Mouse (Mus musculus) heart, postnatal 25 days (tissue): ENCODE data around the gene Pafah2. TPM values are rescaled to one million over a fixed set of nuclear protein-coding genes. Genes with fewer than 3 reads are reported as not detected.

Source experiments
- DNase-seq: peaks from one replicate; pipeline ENCODE4 v3.0.0; 2022; ENCODE audit warnings: low spot score
- intact Hi-C: fragments of 180-260 bp; cut with DNase I; formaldehyde crosslinking; loops from one replicate; pipeline ENCODE4 v1.15.1; 2025
- total RNA-seq, 2 experiments: library from RNA; stranded (reverse); gene quantifications; 2 replicates each; pipeline ENCODE4 v1.2.3; 2021

Pafah2 gene
- total RNA-seq: 1 to 10 TPM; 7.6 to 9.2 TPM

DNA sequence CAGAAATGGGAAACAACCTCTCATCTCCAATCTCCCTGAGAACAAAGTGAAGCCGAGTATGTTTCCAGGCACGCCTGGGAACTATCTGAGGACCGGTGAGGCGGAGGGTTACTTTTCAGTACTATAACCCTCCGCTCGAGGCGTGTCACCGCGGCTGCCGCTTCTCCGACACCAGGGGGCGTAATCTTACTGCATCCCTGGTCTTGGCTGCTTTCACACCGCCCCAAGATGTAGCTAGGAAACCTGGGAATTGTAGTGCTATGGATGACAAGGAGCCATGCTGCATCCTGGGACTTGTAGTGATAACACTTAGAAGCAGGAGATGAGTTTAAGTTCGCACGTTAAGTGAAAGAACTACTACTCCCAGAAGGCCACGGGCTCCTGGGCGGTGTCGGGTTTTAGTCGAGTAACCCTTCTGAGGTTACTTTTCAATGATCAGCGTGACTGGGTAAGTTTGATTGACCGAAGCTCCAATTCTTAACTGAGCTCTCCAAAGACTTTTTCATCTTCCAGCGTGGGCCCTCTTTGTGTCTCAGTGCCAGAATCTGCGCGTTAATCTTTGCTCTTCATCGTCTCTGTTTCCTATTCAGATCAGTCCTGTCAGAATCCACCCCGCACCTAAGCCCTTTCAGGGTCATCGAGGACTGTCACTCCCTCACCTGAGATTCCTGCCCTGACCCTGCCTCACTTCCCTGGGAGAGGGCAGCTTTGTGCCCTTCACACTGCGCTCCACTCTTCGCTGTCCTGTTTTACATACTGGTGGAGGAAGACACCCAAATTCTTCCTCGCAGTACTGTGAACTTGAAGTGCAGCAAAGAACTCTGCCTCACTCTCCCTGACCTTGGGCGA, at the start of gene Pafah2:
TSS of gene Pafah2 (plus strand) at position 344 of the 849 bp plus-strand sequence.
- DNase-seq: peak; percentile 91
- intact Hi-C loops: loop anchor here (1.0 to 2.0 kb wide), 2 partner anchors 73 to 82 kb away; partner anchors contain the start of gene Stmn1

GRCm38 (mm10) chr4:134348078-134348477, 48.0 kb upstream of the Pafah2 start:
- intact Hi-C loops: no loop called here
- no peak for DNase-seq

- DNase-seq: no peak
- intact Hi-C loops: no loop called here
These were observed 47.6 kb upstream of the Pafah2 start for GRCm38 (mm10) chr4:134348545-134348944.

- intact Hi-C loops: no loop called here
These were observed 46.3 kb upstream of the Pafah2 start for GRCm38 (mm10) chr4:134349829-134350228.

DNA sequence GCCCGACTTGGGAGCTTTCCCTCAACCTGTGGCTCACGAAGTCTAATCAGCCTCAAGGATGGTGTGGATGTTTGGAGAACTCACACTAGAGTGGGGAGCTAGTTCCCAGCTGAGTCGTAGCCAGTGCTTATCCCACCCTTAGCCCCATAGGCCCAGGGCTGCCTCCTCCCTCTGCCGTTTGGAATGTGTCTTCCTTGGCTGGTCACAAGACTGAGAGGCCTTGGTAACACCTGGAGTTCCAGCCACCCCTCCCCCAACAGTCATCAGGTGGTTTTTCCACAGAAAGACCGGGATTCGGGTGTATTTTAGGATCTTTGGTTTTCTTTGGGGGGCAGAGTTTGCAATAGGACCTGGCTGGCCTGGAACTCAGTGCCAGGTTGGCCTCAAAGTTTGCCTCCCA, 45.5 kb upstream of the Pafah2 start:
- intact Hi-C loops: no loop called here
- no peak for DNase-seq

More at GRCm38 (mm10) chr4:134349829-134350228, 46.3 kb upstream of the Pafah2 start:
- DNase-seq: no peak

DNA sequence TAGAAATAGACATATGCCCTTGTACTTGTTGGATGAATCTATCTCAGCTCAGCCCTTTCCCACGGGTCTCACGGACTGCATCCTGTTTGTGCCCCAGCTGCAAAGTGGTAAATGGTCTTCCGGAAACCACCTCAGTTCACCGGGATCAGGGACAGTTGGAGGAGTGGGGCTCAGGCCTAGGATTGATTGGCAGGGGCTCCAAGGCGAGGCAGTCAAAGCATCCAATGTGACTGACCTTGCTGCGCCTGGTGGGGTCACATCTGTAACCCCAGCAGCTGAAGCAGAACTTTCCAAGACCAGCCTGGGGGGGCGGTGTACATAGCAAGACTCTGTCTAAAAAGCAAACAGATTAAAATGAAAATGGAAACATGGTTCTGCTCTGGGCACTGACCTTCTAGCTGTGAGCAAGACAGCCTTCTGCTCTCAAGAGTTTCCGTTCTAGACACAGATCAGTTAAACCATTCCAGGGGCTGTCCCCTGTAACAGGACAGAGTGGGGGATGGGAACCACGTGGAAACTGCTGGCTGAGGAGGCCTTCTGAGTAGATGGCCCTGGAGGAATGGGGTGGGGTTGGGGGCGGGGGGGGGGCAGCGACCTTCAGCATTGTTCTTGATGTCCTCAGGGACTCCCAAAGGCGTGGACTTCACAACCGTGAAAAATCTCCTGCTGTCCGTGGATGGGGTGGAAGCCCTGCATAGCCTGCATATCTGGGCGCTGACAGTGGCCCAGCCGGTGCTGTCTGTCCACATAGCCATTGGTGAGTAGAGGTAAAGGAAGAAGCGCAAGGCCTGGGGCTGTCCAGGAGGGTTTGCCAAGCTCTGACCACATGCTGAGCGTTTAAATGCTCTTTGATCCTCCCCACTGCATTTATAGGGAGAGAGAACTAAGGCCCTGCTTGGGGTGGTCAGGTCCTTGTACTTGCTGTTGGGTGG, 44.5 kb upstream of the Pafah2 start:
- no peak for DNase-seq
- intact Hi-C loops: no loop called here

DNA sequence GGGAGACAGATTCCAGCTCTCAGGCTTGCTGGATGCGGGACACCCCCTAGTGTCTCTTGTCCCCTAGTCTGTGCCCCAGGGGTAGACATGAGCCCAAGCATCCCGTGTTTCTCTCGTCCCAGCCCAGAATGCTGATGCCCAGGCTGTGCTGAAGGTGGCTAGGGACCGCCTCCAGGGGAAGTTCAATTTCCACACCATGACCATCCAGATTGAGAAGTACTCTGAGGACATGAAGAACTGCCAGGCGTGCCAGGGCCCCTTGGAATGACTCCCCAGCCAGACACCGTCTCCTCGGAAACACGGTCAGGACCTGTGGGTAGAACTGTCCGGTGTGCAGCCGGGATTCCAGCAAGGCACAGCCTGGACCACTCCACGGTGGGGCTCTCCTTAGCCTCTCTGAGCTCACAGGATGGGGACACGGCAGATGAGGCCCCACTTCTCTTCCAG, 43.8 kb upstream of the Pafah2 start:
- intact Hi-C loops: no loop called here
- no peak for DNase-seq

- intact Hi-C loops: no loop called here
- DNase-seq: no peak
These were observed 43.2 kb upstream of the Pafah2 start for GRCm38 (mm10) chr4:134352929-134353328.

DNA sequence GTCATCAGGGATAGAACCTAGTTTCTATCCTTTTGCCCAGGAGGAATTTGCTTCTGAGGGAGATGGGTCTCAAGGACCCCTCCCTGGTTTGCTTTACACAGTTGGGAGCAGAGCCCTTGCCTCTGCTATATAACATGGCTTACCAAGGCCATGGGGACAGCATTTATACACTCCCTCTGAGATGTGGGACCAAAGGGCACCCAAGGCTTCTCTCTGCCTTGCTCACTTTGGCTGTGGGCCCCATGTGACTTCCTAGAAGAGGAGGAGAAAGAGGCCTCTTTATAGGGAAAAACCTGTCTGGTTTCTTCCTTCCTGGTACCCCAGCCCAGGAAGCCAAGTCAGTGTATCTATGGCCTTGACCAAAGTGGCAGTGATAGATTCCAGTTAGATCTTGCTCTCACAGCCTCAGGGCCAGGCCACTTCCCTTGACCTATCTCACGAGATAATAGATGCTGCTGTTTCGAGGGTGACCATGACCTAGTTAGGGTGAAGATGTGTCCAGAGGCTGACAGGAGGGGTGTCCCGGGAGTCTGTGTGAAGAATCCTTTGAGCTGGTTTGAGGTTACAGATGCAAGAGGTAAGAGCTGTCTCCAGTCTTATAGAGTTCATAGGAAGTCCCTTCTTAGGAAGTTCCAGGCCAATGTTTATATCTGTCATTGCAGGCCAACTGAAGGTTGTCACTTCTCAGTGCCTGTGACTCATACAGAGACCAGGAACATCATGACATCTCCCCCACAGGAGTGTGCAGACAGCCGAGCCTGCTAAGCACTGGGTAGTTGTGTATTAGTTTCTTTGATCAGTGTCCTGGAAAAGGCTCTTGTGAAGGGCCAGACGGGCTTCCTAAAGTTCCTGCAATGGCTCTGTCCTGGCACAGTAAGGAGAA, 42.4 kb upstream of the Pafah2 start:
- intact Hi-C loops: no loop called here
- no peak for DNase-seq

DNA sequence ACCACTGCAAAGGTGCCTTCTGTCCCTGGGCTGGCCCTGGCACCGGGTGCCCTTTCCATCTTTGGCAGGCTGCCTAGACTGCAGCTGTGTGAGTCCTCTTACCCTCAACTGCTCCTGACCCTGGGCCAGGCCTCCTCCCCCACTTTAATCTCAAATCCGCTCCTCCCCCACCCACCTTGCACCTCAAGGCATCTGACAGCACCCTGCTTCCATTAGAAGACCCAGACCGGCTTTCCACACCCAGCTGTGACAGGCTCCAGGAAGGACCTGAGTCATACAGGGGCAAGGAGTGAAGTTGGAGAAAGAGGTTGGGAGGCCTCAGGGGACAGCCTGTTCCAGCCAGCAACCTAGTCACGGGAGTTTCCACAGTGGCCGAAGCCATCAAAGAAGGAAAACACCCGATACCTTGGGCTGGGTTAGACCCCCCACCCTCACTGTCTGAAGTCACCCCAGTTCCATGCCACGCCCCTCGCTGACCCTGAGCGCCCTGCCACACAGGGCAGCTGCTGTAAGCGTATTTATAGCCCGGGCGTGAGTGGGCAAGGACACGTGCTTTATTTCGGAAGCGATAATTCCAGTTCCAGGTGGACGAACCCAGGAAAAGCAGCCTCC, 40.2 kb upstream of the Pafah2 start:
- intact Hi-C loops: loop anchor here (1.0 to 5.0 kb wide), 2 partner anchors 39 to 107 kb away; partner anchors contain the start of gene Trim63
- DNase-seq: peak; percentile 48

GRCm38 (mm10) chr4:134356591-134357460, 39.3 kb upstream of the Pafah2 start:
- intact Hi-C loops: loop anchor here (1.0 to 5.0 kb wide), 2 partner anchors 40 to 108 kb away; partner anchors contain the start of gene Trim63
- DNase-seq: no peak

- DNase-seq: no peak
- intact Hi-C loops: loop anchor here (5.0 kb wide), 1 partner anchor 40 kb away; the partner anchor contains the start of gene Trim63
These were observed 38.7 kb upstream of the Pafah2 start for GRCm38 (mm10) chr4:134357461-134357771.

- intact Hi-C loops: loop anchor here (5.0 kb wide), 1 partner anchor 42 kb away; the partner anchor contains the start of gene Trim63
- no peak for DNase-seq
These were observed 36.5 kb upstream of the Pafah2 start for GRCm38 (mm10) chr4:134359649-134360048.

DNA sequence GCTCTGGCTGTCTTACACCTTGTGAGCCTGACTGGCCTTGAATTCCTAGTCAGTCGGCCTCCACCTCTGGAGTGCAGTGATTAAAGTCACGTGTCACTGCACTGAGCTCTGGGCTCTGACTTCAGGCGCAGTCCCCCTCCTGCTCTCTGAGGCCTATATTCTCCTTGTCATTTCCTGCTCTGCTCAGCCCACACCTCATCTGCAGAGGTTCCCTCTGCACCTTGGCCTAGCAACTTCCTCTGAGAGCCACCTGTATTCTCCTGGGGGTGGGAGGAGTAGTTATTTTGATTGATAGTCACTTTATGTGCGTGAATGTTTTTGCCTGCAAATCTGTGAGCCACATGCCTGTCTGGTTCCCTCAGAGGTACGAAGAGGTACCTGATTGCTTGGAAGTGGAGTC, 34.9 kb upstream of the Pafah2 start:
- intact Hi-C loops: no loop called here
- DNase-seq: no peak

- intact Hi-C loops: no loop called here
- no peak for DNase-seq
These were observed 34.0 kb upstream of the Pafah2 start for GRCm38 (mm10) chr4:134362124-134362523.

- intact Hi-C loops: no loop called here
- no peak for DNase-seq
These were observed 33.5 kb upstream of the Pafah2 start for GRCm38 (mm10) chr4:134362586-134362985.

DNA sequence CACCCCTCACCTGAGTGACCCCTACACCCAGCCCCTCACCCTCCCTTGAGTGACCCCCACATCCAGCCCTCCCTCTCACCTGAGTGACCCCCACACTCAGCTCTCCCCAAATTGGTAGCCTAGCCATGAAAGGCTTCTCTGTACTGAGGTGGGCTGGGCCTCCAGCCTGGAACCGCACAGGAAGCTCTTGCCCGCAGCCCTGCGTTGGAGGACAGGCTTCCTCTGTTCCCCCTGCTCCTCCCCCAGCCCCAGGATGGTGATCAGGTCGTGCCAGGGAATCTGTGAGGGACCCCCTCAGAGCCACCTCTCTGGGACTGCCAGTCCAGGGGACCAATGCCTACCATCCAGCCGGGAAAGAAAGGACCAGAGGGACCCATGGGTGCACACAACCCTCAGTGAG, 30.8 kb upstream of the Pafah2 start:
- intact Hi-C loops: loop anchor here (5.0 kb wide), 1 partner anchor 103 kb away; no protein-coding TSS in a partner anchor
- DNase-seq: no peak

- DNase-seq: no peak
- intact Hi-C loops: no loop called here
These were observed 25.4 kb upstream of the Pafah2 start for GRCm38 (mm10) chr4:134370649-134371221.
